Mouse (Mus musculus) cerebellum, adult 2 months (tissue): ENCODE data around the gene 2210010C04Rik. TPM values are rescaled to one million over a fixed set of nuclear protein-coding genes. Genes with fewer than 3 reads are reported as not detected.
"Not testable (repeated sequence)": the region's sequence is repeated elsewhere in the genome, so short reads cannot be mapped to it uniquely, and the experiment has no call there.

Experiments used
- DNase-seq, 2 experiments: peaks; one replicate each; pipeline ENCODE4 v3.0.0; 2021
- H3K27ac ChIP-seq: fragments of 200-500 bp; 2 replicates; pipeline ENCODE4 v1.5.1; 2012; ENCODE audit warnings: low read length, control low read depth, inconsistent platforms; ENCODE audit not compliant: insufficient read depth
- H3K27me3 ChIP-seq: fragments of 200-500 bp; 2 replicates; pipeline ENCODE4 v1.6.1; 2012; ENCODE audit warnings: inconsistent platforms, mild to moderate bottlenecking, low read length, moderate library complexity; ENCODE audit not compliant: control insufficient read depth, insufficient read depth
- H3K4me1 ChIP-seq: fragments of 200-500 bp; 2 replicates; pipeline ENCODE4 v1.6.1; 2011; ENCODE audit warnings: low read length; ENCODE audit not compliant: control insufficient read depth, insufficient read depth
- H3K4me3 ChIP-seq: fragments of 200-500 bp; replicated peaks from 2 replicates; pipeline ENCODE3; 2011; ENCODE audit warnings: mild to moderate bottlenecking, low read depth, low read length, control low read depth; ENCODE audit not compliant: insufficient read depth
- CTCF ChIP-seq: fragments of 200-500 bp; IDR thresholded peaks from 2 replicates; pipeline ENCODE4 v1.5.1; 2011; ENCODE audit warnings: low read depth, mild to moderate bottlenecking, control low read depth, low read length, moderate library complexity, borderline replicate concordance; ENCODE audit not compliant: insufficient read depth
- POLR2A ChIP-seq: fragments of 200-500 bp; IDR thresholded peaks from 2 replicates; pipeline ENCODE4 v1.6.1; 2011; ENCODE audit warnings: low read length, control low read depth, borderline replicate concordance; ENCODE audit not compliant: insufficient read depth
- WGBS: fragments of 180-500 bp; shearing (Covaris S2); methylation state at CpG from one replicate; pipeline ENCODE4 v1.1.7; 2018; 5-methylcytosine and 5-hydroxymethylcytosine counted together
- polyA plus RNA-seq: library from polyadenylated mRNA; depleted of rRNA; stranded (reverse); fragments of >200 nt; gene quantifications from 2 replicates; pipeline ENCODE4 v1.2.3, GENCODE M21; 2012; rRNA removed

2210010C04Rik gene
- polyA plus RNA-seq, 1 experiment = not detected

GRCm38 (mm10) chr6:41018629-41019028 lies 16.7 kb downstream of the 2210010C04Rik start:
- H3K4me1 ChIP-seq = no peaks in the 10 kb centered on the region
- no peak for DNase-seq
- TF ChIP-seq CTCF (no peak), POLR2A (no peak)
- WGBS = 87% methylated on average over 2 of the region's 2 CpGs
- no peaks in the 10 kb centered on the region for H3K27me3 ChIP-seq
- H3K27ac ChIP-seq = no peak overlapping the region
- H3K4me3 ChIP-seq = no peak overlapping the region

GRCm38 (mm10) chr6:41015065-41015464 lies 20.2 kb downstream of the 2210010C04Rik start:
- Histone ChIP-seq H3K27ac (no peak overlapping the region), H3K4me3 (no peak overlapping the region), H3K4me1 (no peaks in the 10 kb centered on the region), H3K27me3 (no peaks in the 10 kb centered on the region)
- WGBS = 70% methylated on average over 4 of the region's 4 CpGs
- no peak for TF ChIP-seq CTCF
- no peak for TF ChIP-seq POLR2A
- DNase-seq = no peak

- not testable (repeated sequence) for H3K4me3 ChIP-seq, H3K27ac ChIP-seq, H3K4me1 ChIP-seq, H3K27me3 ChIP-seq, DNase-seq
Observed at GRCm38 (mm10) chr6:40999379-40999778, 35.9 kb downstream of the 2210010C04Rik start, which contains the start of gene Gm2663. Gene Gm2663, minus strand, starts transcription at chr6:40999479.

Other genes starting within 250 kb of the 2210010C04Rik start
- not detected in 2 replicates for gene Moxd2, start 148.0 kb downstream of the 2210010C04Rik start, polyA plus RNA-seq
- not detected in 2 replicates for gene Prss58, start 135.1 kb downstream of the 2210010C04Rik start, polyA plus RNA-seq
- not detected in 2 replicates for gene 1700074P13Rik, start 95.0 kb downstream of the 2210010C04Rik start, polyA plus RNA-seq
- gene Gm4744, start 83.6 kb downstream of the 2210010C04Rik start, polyA plus RNA-seq = not detected in 2 replicates
- gene 1810009J06Rik, start 70.8 kb downstream of the 2210010C04Rik start, polyA plus RNA-seq = not detected in 2 replicates
- not detected in 2 replicates for gene Gm2663, start 36.0 kb downstream of the 2210010C04Rik start, polyA plus RNA-seq